Mouse (Mus musculus) MEL (cell line): ENCODE measurements around the gene Naa80. TPM values are rescaled to one million over a fixed set of nuclear protein-coding genes. Genes with fewer than 3 reads are reported as not detected.

Experiments used
- MYC ChIP-seq: IDR thresholded peaks from 2 replicates; pipeline ENCODE4 v1.6.1; 2011; ENCODE audit warnings: low read depth, mild to moderate bottlenecking, low read length, improper control_type of control experiment, moderate library complexity
- polyA plus RNA-seq, 2 experiments: library from polyadenylated mRNA; stranded (reverse) in 1 of 2; unstranded in 1 of 2; fragments of >175 nt in 1 of 2; fragments of >200 nt in 1 of 2; gene quantifications; 2 replicates each; pipeline versions ENCODE4 v1.2.1 to v1.2.4; 2012; ENCODE audit warnings: low replicate concordance in 2 of 2, low read depth in 1 of 2; ENCODE audit not compliant: insufficient read length in 2 of 2, insufficient read depth in 1 of 2, missing spikeins in 1 of 2
- total RNA-seq: library from RNA; depleted of rRNA; stranded (reverse); fragments of 300-350 nt; gene quantifications from 2 replicates; pipeline ENCODE4 v1.2.3, GENCODE M21; 2012; rRNA removed

Naa80 gene
- total and polyA plus RNA-seq, 3 experiments: 14.3 to 74.0 TPM; not detected in 1

DNA sequence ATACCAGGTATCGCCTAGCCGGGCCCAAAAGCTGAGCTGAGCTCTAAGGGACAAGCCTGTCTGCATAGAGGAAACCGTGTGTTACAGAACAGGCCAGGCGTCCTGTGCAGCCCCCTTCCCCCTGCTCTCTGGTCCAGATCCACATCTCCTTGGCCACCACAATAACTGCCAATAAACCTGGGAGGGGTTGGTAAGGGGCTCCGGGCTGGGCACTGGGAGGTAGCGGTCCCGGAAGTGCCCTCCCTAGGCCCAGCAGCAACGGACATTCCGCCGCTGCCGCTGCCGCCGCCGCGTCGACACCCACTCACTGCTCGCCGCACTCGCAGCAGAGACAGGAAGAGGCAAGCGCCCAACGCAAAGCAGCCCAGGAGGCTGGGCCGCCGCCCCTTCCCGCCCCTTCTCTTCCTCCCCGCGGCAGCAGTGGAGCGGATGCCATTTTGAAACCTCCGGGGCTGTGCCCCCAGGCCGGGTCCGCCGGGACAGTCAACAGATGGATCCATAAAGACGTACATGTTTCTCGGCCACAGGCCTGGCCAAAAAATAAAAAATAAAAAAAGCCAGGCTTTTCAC lies 54.5 kb downstream of the Naa80 start (continued):
- TF ChIP-seq MYC: no peak

Other genes starting within 250 kb of the Naa80 start
- gene Hemk1, start 240.5 kb upstream of the Naa80 start, total RNA-seq: 7.5 TPM in 2 replicates
- 10 to 100 TPM in 1 of 2 experiments, not detected in 1; 11.8 TPM for gene Hemk1, start 240.5 kb upstream of the Naa80 start, polyA plus RNA-seq
- gene 6430571L13Rik, start 238.3 kb upstream of the Naa80 start, total RNA-seq: 0.35 and 0.36 TPM in 2 replicates
- gene 6430571L13Rik, start 238.3 kb upstream of the Naa80 start, polyA plus RNA-seq: under 1 TPM in 1 of 2 experiments, not detected in 1; 0.35 TPM
- gene Cacna2d2, start 179.3 kb upstream of the Naa80 start, total RNA-seq: 0.20 TPM in 1 of 2 replicates, not detected in the other
- gene Cacna2d2, start 179.3 kb upstream of the Naa80 start, polyA plus RNA-seq: under 1 TPM in 1 of 2 experiments, not detected in 1; 0.67 TPM
- gene Tmem115, start 44.9 kb upstream of the Naa80 start, total RNA-seq: 26.0 and 34.6 TPM in 2 replicates
- 10 to 100 TPM in 1 of 2 experiments, not detected in 1; 39.3 TPM for gene Tmem115, start 44.9 kb upstream of the Naa80 start, polyA plus RNA-seq
- 38.1 and 38.3 TPM in 2 replicates for gene Cyb561d2, start 36.7 kb upstream of the Naa80 start, total RNA-seq
- 10 to 100 TPM in 1 of 2 experiments, not detected in 1; 37.8 TPM for gene Cyb561d2, start 36.7 kb upstream of the Naa80 start, polyA plus RNA-seq
- 23.2 and 25.4 TPM in 2 replicates for gene Nprl2, start 36.7 kb upstream of the Naa80 start, total RNA-seq
- gene Nprl2, start 36.7 kb upstream of the Naa80 start, polyA plus RNA-seq: 10 to 100 TPM in 1 of 2 experiments, not detected in 1; 30.2 TPM
- gene Zmynd10, start 31.6 kb upstream of the Naa80 start, total RNA-seq: 0.26 and 0.31 TPM in 2 replicates
- under 1 TPM in 1 of 2 experiments, not detected in 1; 0.85 TPM for gene Zmynd10, start 31.6 kb upstream of the Naa80 start, polyA plus RNA-seq
- gene Rassf1, start 27.3 kb upstream of the Naa80 start, total RNA-seq: 40.6 and 48.0 TPM in 2 replicates
- 10 to 100 TPM in 1 of 2 experiments, not detected in 1; 56.9 TPM for gene Rassf1, start 27.3 kb upstream of the Naa80 start, polyA plus RNA-seq
- gene Tusc2, start 15.6 kb upstream of the Naa80 start, total RNA-seq: 29.9 and 36.2 TPM in 2 replicates
- 10 to 100 TPM in 1 of 2 experiments, not detected in 1; 48.9 TPM for gene Tusc2, start 15.6 kb upstream of the Naa80 start, polyA plus RNA-seq
- gene Hyal2, start 10.9 kb upstream of the Naa80 start, total RNA-seq: 24.8 and 32.0 TPM in 2 replicates
- 10 to 100 TPM in 1 of 2 experiments, not detected in 1; 31.3 TPM for gene Hyal2, start 10.9 kb upstream of the Naa80 start, polyA plus RNA-seq
- 1.1 and 1.3 TPM in 2 replicates for gene Hyal1, start 2.0 kb upstream of the Naa80 start, total RNA-seq
- 1 to 10 TPM in 1 of 2 experiments, not detected in 1; 3.4 TPM for gene Hyal1, start 2.0 kb upstream of the Naa80 start, polyA plus RNA-seq
- gene Hyal3, start 1.9 kb downstream of the Naa80 start, total RNA-seq: 1.8 and 2.3 TPM in 2 replicates
- 1 to 10 TPM in 1 of 2 experiments, not detected in 1; 6.8 TPM for gene Hyal3, start 1.9 kb downstream of the Naa80 start, polyA plus RNA-seq
- gene Ifrd2, start 8.8 kb downstream of the Naa80 start, total RNA-seq: 136 and 147 TPM in 2 replicates
- gene Ifrd2, start 8.8 kb downstream of the Naa80 start, polyA plus RNA-seq: 100 to 1,000 TPM in 1 of 2 experiments, not detected in 1; 292 TPM
- 0.04 and 0.07 TPM in 2 replicates for gene Sema3b, start 30.3 kb downstream of the Naa80 start, total RNA-seq
- gene Sema3b, start 30.3 kb downstream of the Naa80 start, polyA plus RNA-seq: under 1 TPM in 1 of 2 experiments, not detected in 1; 0.21 TPM
- gene Gnai2, start 56.5 kb downstream of the Naa80 start, total RNA-seq: 129 and 131 TPM in 2 replicates
- 100 to 1,000 TPM; 137 to 335 TPM for gene Gnai2, start 56.5 kb downstream of the Naa80 start, polyA plus RNA-seq
- gene Slc38a3, start 90.6 kb downstream of the Naa80 start, total RNA-seq: not detected in 2 replicates
- gene Slc38a3, start 90.6 kb downstream of the Naa80 start, polyA plus RNA-seq: not detected
- gene Gnat1, start 100.8 kb downstream of the Naa80 start, total RNA-seq: 0.27 TPM in 1 of 2 replicates, not detected in the other
- 100 to 1,000 TPM in 1 of 2 experiments, not detected in 1; 326 TPM for gene Gnat1, start 100.8 kb downstream of the Naa80 start, polyA plus RNA-seq
- gene Sema3f, start 131.6 kb downstream of the Naa80 start, total RNA-seq: not detected in 2 replicates
- gene Sema3f, start 131.6 kb downstream of the Naa80 start, polyA plus RNA-seq: not detected
- 80.2 and 87.6 TPM in 2 replicates for gene Rbm5, start 192.1 kb downstream of the Naa80 start, total RNA-seq
- 100 to 1,000 TPM; 125 to 143 TPM for gene Rbm5, start 192.1 kb downstream of the Naa80 start, polyA plus RNA-seq